Mouse (Mus musculus) MEL (cell line): ENCODE data around the gene Fmnl2. TPM values are rescaled to one million over a fixed set of nuclear protein-coding genes. Genes with fewer than 3 reads are reported as not detected.

Experiments
- DNase-seq: peaks from one replicate; pipeline ENCODE4 v3.0.0; 2011; ENCODE audit warnings: low read depth, low spot score
- H3K27ac ChIP-seq: 2 replicates; pipeline ENCODE4 v1.5.1; 2012; ENCODE audit warnings: low read depth, mild to moderate bottlenecking, control low read depth, low read length, moderate library complexity; ENCODE audit not compliant: control insufficient read depth
- H3K27me3 ChIP-seq, 2 experiments: fragments of 150-350 bp in 1 of 2; sonication (generic) in 1 of 2; 2 replicates each; pipeline ENCODE4 v1.6.1; 2012; ENCODE audit warnings: low read length in 2 of 2, mild to moderate bottlenecking in 2 of 2, improper control_type of control experiment in 1 of 2, moderate library complexity in 1 of 2; ENCODE audit not compliant: insufficient read depth in 2 of 2, control insufficient read depth in 1 of 2
- H3K36me3 ChIP-seq, 2 experiments: 2 replicates each; pipeline ENCODE4 v1.6.1; 2012 to 2014; ENCODE audit warnings: low read length in 2 of 2, improper control_type of control experiment in 1 of 2, inconsistent platforms in 1 of 2, mild to moderate bottlenecking in 1 of 2; ENCODE audit not compliant: insufficient read depth in 2 of 2, control insufficient read depth in 1 of 2
- H3K4me1 ChIP-seq, 2 experiments: fragments of 150-350 bp in 1 of 2; sonication (generic) in 1 of 2; 2 replicates each; pipeline ENCODE4 v1.6.1; 2012; ENCODE audit warnings: low read length in 2 of 2, improper control_type of control experiment in 1 of 2, mild to moderate bottlenecking in 1 of 2; ENCODE audit not compliant: insufficient read depth in 2 of 2, control insufficient read depth in 1 of 2
- H3K4me3 ChIP-seq, 2 experiments: fragments of 150-350 bp in 1 of 2; sonication (generic) in 1 of 2; 2 replicates each; pipeline ENCODE4 v1.5.1; 2012; ENCODE audit warnings: low read depth in 2 of 2, low read length in 2 of 2, mild to moderate bottlenecking in 2 of 2, moderate library complexity in 2 of 2, control low read depth in 1 of 2, improper control_type of control experiment in 1 of 2; ENCODE audit not compliant: control insufficient read depth in 1 of 2, insufficient read depth in 1 of 2
- H3K79me2 ChIP-seq: 2 replicates; pipeline ENCODE4 v1.6.1; 2012; ENCODE audit warnings: mild to moderate bottlenecking, low read length, moderate library complexity; ENCODE audit not compliant: control insufficient read depth, poor library complexity, insufficient read depth
- H3K9ac ChIP-seq: 2 replicates; pipeline ENCODE4 v1.6.1; 2012; ENCODE audit warnings: low read depth, mild to moderate bottlenecking, control low read depth, low read length, moderate library complexity; ENCODE audit not compliant: control insufficient read depth, poor library complexity, severe bottlenecking
- H3K9me3 ChIP-seq: fragments of 150-350 bp; sonication (generic); replicated peaks from 2 replicates; pipeline ENCODE4 v1.6.1; 2012; ENCODE audit warnings: mild to moderate bottlenecking, low read length, improper control_type of control experiment, moderate library complexity; ENCODE audit not compliant: insufficient read depth
- CTCF ChIP-seq, 3 experiments: IDR thresholded peaks in 2 of 3; conservative IDR thresholded peaks in 1 of 3; 2 replicates each; pipeline ENCODE4 v1.5.1; 2011 to 2012; ENCODE audit warnings: low read length in 3 of 3, low read depth in 2 of 3, mild to moderate bottlenecking in 2 of 3, improper control_type of control experiment in 1 of 3, inconsistent platforms in 1 of 3, mixed read lengths in 1 of 3, moderate library complexity in 1 of 3; ENCODE audit not compliant: control insufficient read depth in 1 of 3, insufficient read depth in 1 of 3, poor library complexity in 1 of 3, severe bottlenecking in 1 of 3
- ELF1 ChIP-seq: IDR thresholded peaks from 2 replicates; pipeline ENCODE4 v1.6.1; 2014; ENCODE audit warnings: low read depth, mild to moderate bottlenecking, inconsistent platforms, low read length, improper control_type of control experiment, moderate library complexity
- GATA1 ChIP-seq: IDR thresholded peaks from 2 replicates; pipeline ENCODE4 v1.6.1; 2011; ENCODE audit warnings: low read depth, low read length, improper control_type of control experiment
- HCFC1 ChIP-seq: IDR thresholded peaks from 2 replicates; pipeline ENCODE4 v1.6.1; 2012; ENCODE audit warnings: low read depth, mild to moderate bottlenecking, inconsistent platforms, low read length, improper control_type of control experiment, moderate library complexity
- KAT2A ChIP-seq: conservative IDR thresholded peaks from 2 replicates; pipeline ENCODE4 v1.6.1; 2012; ENCODE audit warnings: low read depth, low read length, improper control_type of control experiment, inconsistent platforms
- MAZ ChIP-seq: IDR thresholded peaks from 2 replicates; pipeline ENCODE4 v1.6.1; 2012; ENCODE audit warnings: low read depth, mild to moderate bottlenecking, inconsistent platforms, low read length, improper control_type of control experiment
- MEF2A ChIP-seq: IDR thresholded peaks from 2 replicates; pipeline ENCODE4 v1.6.1; 2014; ENCODE audit warnings: low read depth, mild to moderate bottlenecking, inconsistent platforms, low read length, improper control_type of control experiment; ENCODE audit not compliant: poor library complexity, insufficient replicate concordance, severe bottlenecking; ENCODE audit errors: extremely low read depth
- MXI1 ChIP-seq: IDR thresholded peaks from 2 replicates; pipeline ENCODE4 v1.6.1; 2011; ENCODE audit warnings: mild to moderate bottlenecking, low read depth, low read length, improper control_type of control experiment
- MYB ChIP-seq: IDR thresholded peaks from 2 replicates; pipeline ENCODE4 v1.6.1; 2011; ENCODE audit warnings: mild to moderate bottlenecking, low read depth, low read length, improper control_type of control experiment
- MYC ChIP-seq: IDR thresholded peaks from 2 replicates; pipeline ENCODE4 v1.6.1; 2011; ENCODE audit warnings: low read depth, mild to moderate bottlenecking, low read length, improper control_type of control experiment, moderate library complexity
- NELFE ChIP-seq: IDR thresholded peaks from 2 replicates; pipeline ENCODE4 v1.6.1; 2011; ENCODE audit warnings: low read depth, low read length, improper control_type of control experiment
- NRF1 ChIP-seq: IDR thresholded peaks from 2 replicates; pipeline ENCODE4 v1.6.1; 2014; ENCODE audit warnings: low read depth, mild to moderate bottlenecking, inconsistent platforms, low read length, improper control_type of control experiment, moderate library complexity; ENCODE audit not compliant: poor library complexity, insufficient read depth, severe bottlenecking
- POLR2A ChIP-seq, 2 experiments: IDR thresholded peaks; 2 replicates each; pipeline ENCODE4 v1.6.1; 2011 to 2012; ENCODE audit warnings: low read length in 2 of 2, mild to moderate bottlenecking in 2 of 2, control low read depth in 1 of 2, improper control_type of control experiment in 1 of 2, low read depth in 1 of 2, moderate library complexity in 1 of 2; ENCODE audit not compliant: control insufficient read depth in 1 of 2, insufficient read depth in 1 of 2, poor library complexity in 1 of 2
- RAD21 ChIP-seq: IDR thresholded peaks from 2 replicates; pipeline ENCODE4 v1.6.1; 2011; ENCODE audit warnings: mild to moderate bottlenecking, low read depth, low read length, improper control_type of control experiment
- TAL1 ChIP-seq: IDR thresholded peaks from 2 replicates; pipeline ENCODE4 v1.6.1; 2012; ENCODE audit warnings: mild to moderate bottlenecking, inconsistent platforms, low read length, moderate library complexity, mixed read lengths
- TCF12 ChIP-seq: IDR thresholded peaks from 2 replicates; pipeline ENCODE4 v1.6.1; 2014; ENCODE audit warnings: low read depth, mild to moderate bottlenecking, inconsistent platforms, low read length, improper control_type of control experiment, moderate library complexity
- USF1 ChIP-seq: IDR thresholded peaks from 2 replicates; pipeline ENCODE4 v1.6.1; 2014; ENCODE audit warnings: low read depth, mild to moderate bottlenecking, inconsistent platforms, low read length, improper control_type of control experiment, moderate library complexity
- USF2 ChIP-seq, 2 experiments: IDR thresholded peaks; 2 replicates each; pipeline ENCODE4 v1.6.1; 2011 to 2012; ENCODE audit warnings: improper control_type of control experiment in 2 of 2, low read length in 2 of 2, borderline replicate concordance in 1 of 2, inconsistent platforms in 1 of 2, low read depth in 1 of 2, mild to moderate bottlenecking in 1 of 2; ENCODE audit not compliant: insufficient read depth in 1 of 2
- ZKSCAN1 ChIP-seq: IDR thresholded peaks from 2 replicates; pipeline ENCODE4 v1.6.1; 2012; ENCODE audit warnings: low read depth, mild to moderate bottlenecking, inconsistent platforms, low read length, improper control_type of control experiment, moderate library complexity
- ZMIZ1 ChIP-seq: IDR thresholded peaks from 2 replicates; pipeline ENCODE4 v1.6.1; 2012; ENCODE audit warnings: low read depth, mild to moderate bottlenecking, inconsistent platforms, low read length, improper control_type of control experiment, moderate library complexity
- polyA plus RNA-seq, 2 experiments: library from polyadenylated mRNA; stranded (reverse) in 1 of 2; unstranded in 1 of 2; fragments of >175 nt in 1 of 2; fragments of >200 nt in 1 of 2; gene quantifications; 2 replicates each; pipeline versions ENCODE4 v1.2.1 to v1.2.4; 2012; ENCODE audit warnings: low replicate concordance in 2 of 2, low read depth in 1 of 2; ENCODE audit not compliant: insufficient read length in 2 of 2, insufficient read depth in 1 of 2, missing spikeins in 1 of 2
- total RNA-seq: library from RNA; depleted of rRNA; stranded (reverse); fragments of 300-350 nt; gene quantifications from 2 replicates; pipeline ENCODE4 v1.2.3, GENCODE M21; 2012

Fmnl2 gene
- total and polyA plus RNA-seq, 3 experiments: not detected

DNA sequence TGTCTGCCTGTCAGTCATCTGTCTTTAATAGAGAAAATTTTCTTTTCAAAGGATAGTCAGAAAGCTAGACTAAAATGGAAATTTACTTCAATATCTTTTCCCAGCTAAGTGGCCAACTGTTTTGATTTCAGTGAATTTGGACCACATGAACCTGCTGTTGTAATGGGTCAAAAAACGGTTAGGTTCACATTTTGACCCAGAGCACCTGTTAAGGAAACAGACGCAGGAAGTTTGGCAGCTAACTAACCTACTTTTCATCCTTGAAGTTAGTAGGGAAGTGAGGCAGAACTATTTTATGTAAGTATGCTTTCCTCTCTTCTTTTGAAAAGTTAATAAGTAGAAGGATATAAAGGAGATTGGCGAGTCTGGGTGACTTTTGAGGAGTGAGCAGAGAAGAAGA, 69.7 kb downstream of the Fmnl2 start:
- no peaks in the 10 kb centered on the region for H3K79me2 ChIP-seq
- H3K4me1 ChIP-seq: no peaks in the 10 kb centered on the region
- H3K36me3 ChIP-seq: no peaks in the 10 kb centered on the region
- no peaks in the 10 kb centered on the region for H3K27me3 ChIP-seq
- TF ChIP-seq ELF1 (no peak), NELFE (no peak), HCFC1 (no peak), MEF2A (no peak), POLR2A (IDR thresholded peaks at IDR 0.05; ENCODE audit: control insufficient read depth in 1 of 2, insufficient read depth in 1 of 2, low read depth in 1 of 2, low read length in 2 of 2, poor library complexity in 1 of 2) (no peak), RAD21 (no peak)
- H3K9ac ChIP-seq: no peak overlapping the region
- DNase-seq: no peak
- H3K4me3 ChIP-seq: no peak overlapping the region
- no peaks in the 10 kb centered on the region for H3K9me3 ChIP-seq
- H3K27ac ChIP-seq: no peak overlapping the region

- Histone ChIP-seq H3K9me3 (no peaks in the 10 kb centered on the region), H3K79me2 (no peaks in the 10 kb centered on the region), H3K27ac (no peak overlapping the region), H3K9ac (no peak overlapping the region), H3K4me3 (no peak overlapping the region), H3K36me3 (no peaks in the 10 kb centered on the region), H3K4me1 (no peaks in the 10 kb centered on the region), H3K27me3 (no peaks in the 10 kb centered on the region)
- no peak for DNase-seq
- no peak for TF ChIP-seq KAT2A
- TF ChIP-seq NRF1: no peak
- TF ChIP-seq MXI1: no peak
- no peak for TF ChIP-seq ZKSCAN1
- no peak for TF ChIP-seq MYC
- TF ChIP-seq MEF2A: no peak
- no peak for TF ChIP-seq USF2 (IDR thresholded peaks at IDR 0.05; ENCODE audit: borderline replicate concordance in 1 of 2, insufficient read depth in 1 of 2, low read depth in 1 of 2, low read length in 2 of 2)
- TF ChIP-seq HCFC1: no peak
- TF ChIP-seq USF1: no peak
- TF ChIP-seq GATA1: no peak
- TF ChIP-seq ZMIZ1: no peak
- TF ChIP-seq TAL1: no peak
- TF ChIP-seq MAZ: no peak
- no peak for TF ChIP-seq TCF12
- TF ChIP-seq CTCF (IDR thresholded peaks at IDR 0.05 in 2 of 3, conservative IDR thresholded peaks at IDR 0.05 in 1 of 3; ENCODE audit: control insufficient read depth in 1 of 3, insufficient read depth in 1 of 3, low read depth in 2 of 3, low read length in 3 of 3, poor library complexity in 1 of 3, severe bottlenecking in 1 of 3): no peak
- TF ChIP-seq MYB: no peak
Observed at GRCm38 (mm10) chr2:52927858-52928301, 70.2 kb downstream of the Fmnl2 start.
